Mouse (Mus musculus): Measurements from ENCODE around the gene Klhl8. TPM values are rescaled to one million over a fixed set of nuclear protein-coding genes. Genes with fewer than 3 reads are reported as not detected.
"Not testable (repeated sequence)": the region's sequence is repeated elsewhere in the genome, so short reads cannot be mapped to it uniquely, and the experiment has no call there.

Gene Klhl8
- 14.6 and 15.2 TPM in 2 replicates for polyA plus RNA-seq (2016; fragmentation: Nextera tagmentation; extraction: Ambion mirVana)

GRCm38 (mm10) chr5:103910748-103911409, at the start of gene Klhl8:
Gene Klhl8 (minus strand): TSS chr5:103911259.
- peak within 1 kb of the TSS; percentile 75 for H3K9ac ChIP-seq
- WGBS = under 1% methylated on average over 56 of the region's 86 CpGs
- no peaks in the 10 kb centered on the region for H3K36me3 ChIP-seq
- peak; percentile 96 for ATAC-seq (ENCODE audit: insufficient number of reproducible peaks, insufficient read depth, low FRiP score, low TSS enrichment)
- no peaks in the 10 kb centered on the region for H3K27me3 ChIP-seq
- no peaks in the 10 kb centered on the region; the same call in 1 of the 2 replicates for H3K4me1 ChIP-seq
- H3K4me3 ChIP-seq = peak within 1 kb of the TSS; percentile 81
- H3K27ac ChIP-seq = 0 out of 2 replicates have a peak within 1 kb of the TSS, but pooled peaks have one; percentile 36
- peak within 1 kb of the TSS; percentile 81 for H3K4me2 ChIP-seq (replicated peaks)
- no peaks in the 10 kb centered on the region for H3K9me3 ChIP-seq

DNA sequence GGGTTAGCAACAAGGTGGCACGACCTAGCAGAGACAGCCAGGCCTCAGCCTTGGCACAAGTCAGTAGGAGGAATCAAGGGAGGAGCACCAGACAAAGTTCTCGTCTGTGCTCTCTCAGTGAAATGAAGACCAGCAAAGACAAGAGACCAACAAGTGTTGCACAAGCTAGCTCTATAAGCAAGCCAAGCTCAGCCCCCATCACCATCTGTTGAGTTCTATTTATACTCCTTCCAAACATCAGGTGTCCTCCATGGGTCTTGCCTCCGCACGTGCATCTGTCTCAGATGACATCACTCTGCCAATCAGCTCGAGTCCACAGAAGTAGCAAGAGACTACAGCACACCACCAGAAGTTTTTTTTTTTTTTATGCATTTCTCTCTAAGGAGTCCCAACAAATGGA, 43.6 kb upstream of the Klhl8 start:
- no peak for ATAC-seq (ENCODE audit: insufficient number of reproducible peaks, insufficient read depth, low FRiP score, low TSS enrichment)

GRCm38 (mm10) chr5:103953135-103954083, 42.4 kb upstream of the Klhl8 start:
- Histone ChIP-seq H3K36me3 (no peaks in the 10 kb centered on the region), H3K27ac (no peak overlapping the region), H3K9me3 (no peaks in the 10 kb centered on the region), H3K27me3 (no peaks in the 10 kb centered on the region), H3K9ac (no peak overlapping the region), H3K4me2 (replicated peaks) (no peak overlapping the region), H3K4me3 (no peak overlapping the region), H3K4me1 (no peaks in the 10 kb centered on the region)
- no peak for ATAC-seq (ENCODE audit: insufficient number of reproducible peaks, insufficient read depth, low FRiP score, low TSS enrichment)
- WGBS = 80% methylated on average over 10 of the region's 10 CpGs

More for the DNA sequence above, 43.6 kb upstream of the Klhl8 start:
- Histone ChIP-seq H3K9me3 (no peaks in the 10 kb centered on the region), H3K9ac (no peak overlapping the region), H3K27me3 (no peaks in the 10 kb centered on the region), H3K4me1 (no peaks in the 10 kb centered on the region), H3K4me3 (no peak overlapping the region), H3K27ac (no peak overlapping the region), H3K4me2 (replicated peaks) (no peak overlapping the region), H3K36me3 (no peaks in the 10 kb centered on the region)
- 77% methylated on average over 5 of the region's 5 CpGs for WGBS

DNA sequence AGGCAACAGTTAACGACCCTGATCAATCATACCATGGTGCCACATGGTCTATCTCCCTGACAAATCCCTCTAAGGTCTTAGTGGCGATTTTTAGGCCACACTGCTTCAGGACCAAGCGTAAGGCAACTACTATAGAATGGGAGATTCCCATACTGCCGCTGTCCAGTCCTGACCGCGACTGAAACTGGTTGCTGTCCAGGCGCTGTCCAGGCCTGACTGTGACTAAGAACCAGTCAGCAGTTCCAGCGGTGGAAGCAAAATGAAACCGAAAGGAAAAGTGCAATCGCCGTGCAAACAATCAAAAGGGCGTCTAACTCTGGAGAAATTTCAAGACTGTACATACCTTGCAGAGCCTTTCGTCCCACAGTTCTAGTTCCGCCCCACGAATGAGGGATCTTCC, 39.1 kb upstream of the Klhl8 start:
- H3K27ac ChIP-seq; H3K4me1 ChIP-seq; H3K36me3 ChIP-seq; H3K9ac ChIP-seq; H3K4me3 ChIP-seq; H3K9me3 ChIP-seq; H3K4me2 ChIP-seq (replicated peaks); ATAC-seq (ENCODE audit: insufficient number of reproducible peaks, insufficient read depth, low FRiP score, low TSS enrichment); H3K27me3 ChIP-seq: not testable (repeated sequence)
- WGBS = 89% methylated on average over 15 of the region's 15 CpGs

- ATAC-seq (ENCODE audit: insufficient number of reproducible peaks, insufficient read depth, low FRiP score, low TSS enrichment) = no peak
- Histone ChIP-seq H3K4me2 (replicated peaks) (no peak overlapping the region), H3K27ac (no peak overlapping the region), H3K27me3 (no peaks in the 10 kb centered on the region), H3K9me3 (no peaks in the 10 kb centered on the region), H3K36me3 (no peaks in the 10 kb centered on the region), H3K4me1 (peaks cover 7% of the 10 kb centered on the region; the same call in 1 of the 2 replicates), H3K9ac (no peak overlapping the region), H3K4me3 (no peak overlapping the region)
- 55% methylated on average over 6 of the region's 6 CpGs for WGBS
Observed at GRCm38 (mm10) chr5:103943183-103943582, 32.1 kb upstream of the Klhl8 start.

GRCm38 (mm10) chr5:103939856-103940255, 28.8 kb upstream of the Klhl8 start:
- H3K4me2 ChIP-seq (replicated peaks) = no peak overlapping the region
- H3K4me1 ChIP-seq = peaks cover 11% of the 10 kb centered on the region
- no peak overlapping the region for H3K4me3 ChIP-seq
- ATAC-seq (ENCODE audit: insufficient number of reproducible peaks, insufficient read depth, low FRiP score, low TSS enrichment) = no peak
- H3K36me3 ChIP-seq = no peaks in the 10 kb centered on the region
- H3K9me3 ChIP-seq = no peaks in the 10 kb centered on the region
- H3K27me3 ChIP-seq = no peaks in the 10 kb centered on the region
- H3K27ac ChIP-seq = no peak overlapping the region
- WGBS = 50% methylated on average over 1 of the region's 1 CpGs
- no peak overlapping the region for H3K9ac ChIP-seq

GRCm38 (mm10) chr5:103939350-103939652, 28.2 kb upstream of the Klhl8 start:
- 69% methylated on average over 7 of the region's 7 CpGs for WGBS
- peaks cover 11% of the 10 kb centered on the region for H3K4me1 ChIP-seq
- no peak; the same call in 1 of the 2 replicates for ATAC-seq (ENCODE audit: insufficient number of reproducible peaks, insufficient read depth, low FRiP score, low TSS enrichment)
- no peaks in the 10 kb centered on the region for H3K9me3 ChIP-seq
- H3K4me2 ChIP-seq (replicated peaks) = no peak overlapping the region
- H3K4me3 ChIP-seq = no peak overlapping the region
- H3K9ac ChIP-seq = no peak overlapping the region
- no peak overlapping the region for H3K27ac ChIP-seq
- H3K36me3 ChIP-seq = no peaks in the 10 kb centered on the region
- H3K27me3 ChIP-seq = no peaks in the 10 kb centered on the region

DNA sequence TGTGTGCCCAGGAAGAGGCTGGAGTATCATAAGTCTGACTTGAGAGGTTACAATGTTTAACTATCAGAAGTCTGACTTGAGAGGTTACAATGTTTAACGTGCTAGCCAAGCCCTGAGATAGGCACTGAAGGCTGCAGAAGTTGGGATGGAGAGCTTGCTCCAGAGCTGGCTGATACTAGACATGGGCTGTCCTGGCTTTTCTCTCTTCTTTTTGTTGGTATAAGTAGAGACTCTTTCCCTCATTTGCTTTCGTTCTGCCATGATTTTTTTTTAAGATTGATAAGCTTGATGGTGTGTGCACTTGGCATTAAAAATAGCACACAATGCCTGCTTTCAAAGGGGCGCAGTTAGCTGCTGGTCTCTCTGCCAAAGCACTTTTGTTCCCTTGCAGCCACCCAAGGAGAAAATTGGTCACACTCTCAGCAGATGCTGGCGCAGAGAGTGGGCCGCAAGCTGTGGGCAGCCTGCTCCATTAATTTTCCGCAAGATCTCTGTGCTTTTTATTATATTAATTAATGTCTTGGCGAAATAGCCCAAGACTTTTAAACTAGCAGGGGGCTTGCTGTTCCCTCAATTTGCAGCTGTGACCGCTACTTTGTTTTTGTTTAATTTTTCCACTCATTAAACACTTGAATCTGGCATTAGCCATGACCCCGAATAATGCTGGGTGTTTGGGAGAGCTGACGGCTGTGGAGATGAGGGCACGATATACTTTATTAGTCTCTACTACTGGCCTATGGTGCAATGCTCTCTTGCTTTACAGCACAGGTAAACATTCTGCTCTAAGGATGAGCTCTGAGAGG, 27.7 kb upstream of the Klhl8 start:
- Histone ChIP-seq H3K4me2 (replicated peaks) (no peak overlapping the region), H3K4me1 (peaks cover 7% of the 10 kb centered on the region), H3K9me3 (no peaks in the 10 kb centered on the region), H3K27ac (no peak overlapping the region), H3K36me3 (no peaks in the 10 kb centered on the region), H3K27me3 (no peaks in the 10 kb centered on the region), H3K4me3 (no peak overlapping the region), H3K9ac (no peak overlapping the region)
- 43% methylated on average over 11 of the region's 11 CpGs for WGBS
- no peak for ATAC-seq (ENCODE audit: insufficient number of reproducible peaks, insufficient read depth, low FRiP score, low TSS enrichment)

- no peak overlapping the region for H3K9ac ChIP-seq
- no peak overlapping the region for H3K4me2 ChIP-seq (replicated peaks)
- no peaks in the 10 kb centered on the region for H3K36me3 ChIP-seq
- no peaks in the 10 kb centered on the region for H3K27me3 ChIP-seq
- H3K4me1 ChIP-seq = peaks cover 4% of the 10 kb centered on the region; the same call in 1 of the 2 replicates
- no peak for ATAC-seq (ENCODE audit: insufficient number of reproducible peaks, insufficient read depth, low FRiP score, low TSS enrichment)
- 62% methylated on average over 14 of the region's 14 CpGs for WGBS
- H3K4me3 ChIP-seq = no peak overlapping the region
- no peaks in the 10 kb centered on the region for H3K9me3 ChIP-seq
- no peak overlapping the region for H3K27ac ChIP-seq
Observed at GRCm38 (mm10) chr5:103936906-103937589, 26.0 kb upstream of the Klhl8 start.

- not testable (repeated sequence) for H3K27me3 ChIP-seq; H3K4me3 ChIP-seq; H3K27ac ChIP-seq; H3K36me3 ChIP-seq; H3K4me2 ChIP-seq (replicated peaks); H3K9ac ChIP-seq; ATAC-seq (ENCODE audit: insufficient number of reproducible peaks, insufficient read depth, low FRiP score, low TSS enrichment); H3K4me1 ChIP-seq; H3K9me3 ChIP-seq
Observed at GRCm38 (mm10) chr5:103931924-103932323, 20.9 kb upstream of the Klhl8 start.

DNA sequence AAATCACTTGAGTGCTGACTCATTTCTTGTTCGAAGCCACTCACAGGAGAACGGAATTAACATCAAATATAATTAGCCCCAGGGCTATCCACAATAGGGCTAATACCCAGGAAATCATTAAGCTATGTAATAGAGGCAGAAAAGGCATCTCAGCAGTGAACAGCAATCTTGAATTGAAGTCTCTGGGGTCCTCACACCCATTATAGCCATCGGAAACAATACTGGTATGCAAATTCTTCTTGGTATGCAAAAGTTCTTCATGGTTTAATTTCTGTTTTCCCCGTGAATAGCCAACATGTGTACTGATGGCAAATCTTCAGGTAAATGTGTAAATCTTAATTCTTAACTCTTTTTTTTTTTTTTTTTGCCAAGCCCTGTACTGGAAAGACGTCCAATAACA, 19.5 kb upstream of the Klhl8 start:
- no peaks in the 10 kb centered on the region for H3K27me3 ChIP-seq
- no peak overlapping the region for H3K4me2 ChIP-seq (replicated peaks)
- no peak overlapping the region for H3K9ac ChIP-seq
- no peak overlapping the region for H3K27ac ChIP-seq
- no peak overlapping the region for H3K4me3 ChIP-seq
- H3K36me3 ChIP-seq = no peaks in the 10 kb centered on the region
- WGBS = 67% methylated on average over 5 of the region's 5 CpGs
- ATAC-seq (ENCODE audit: insufficient number of reproducible peaks, insufficient read depth, low FRiP score, low TSS enrichment) = no peak
- 0 out of 2 replicates have a peak, but pooled peaks cover 2% of the 10 kb centered on the region for H3K4me1 ChIP-seq
- H3K9me3 ChIP-seq = no peaks in the 10 kb centered on the region

Measured in embryonic facial prominence, embryonic 12.5 days (tissue).